Mouse (Mus musculus): ENCODE measurements around the gene Adssl1.

Adssl1 gene

GRCm38 (mm10) chr12:112679027-112679996 lies 59.5 kb downstream of the Adssl1 start:
- DNase-seq: peak; percentile 63

DNA sequence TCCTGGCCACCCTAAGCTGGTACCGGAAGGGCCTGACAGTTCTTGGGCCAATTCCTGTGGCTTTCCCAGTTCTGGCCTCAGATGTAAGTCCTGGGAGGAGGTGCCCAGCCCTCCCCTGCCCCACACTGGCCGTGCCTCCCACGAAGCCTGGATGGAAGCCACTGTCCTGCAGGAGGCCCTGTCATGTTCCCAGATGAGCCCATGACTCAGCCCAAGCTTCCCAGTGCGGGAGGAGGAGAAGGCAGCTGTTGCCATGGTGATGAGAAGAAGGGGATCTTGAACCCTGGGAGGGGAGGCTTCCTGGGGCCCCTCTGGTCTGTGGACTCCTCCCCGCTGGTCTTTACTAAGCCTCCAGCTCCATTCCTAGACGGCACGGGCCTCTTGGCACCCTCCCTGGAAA lies 63.5 kb downstream of the Adssl1 start:
- DNase-seq: no peak

- DNase-seq: no peak
Measured at GRCm38 (mm10) chr12:112688458-112688857, 68.6 kb downstream of the Adssl1 start.
